Mouse (Mus musculus) embryonic facial prominence, embryonic 14.5 days (tissue): ENCODE data around the gene Oxct2b. TPM values are rescaled to one million over a fixed set of nuclear protein-coding genes. Genes with fewer than 3 reads are reported as not detected.
A peak's percentile ranks its signal among the peaks of the same experiment; 100 is the strongest.
"Not testable (repeated sequence)": the region's sequence is repeated elsewhere in the genome, so short reads cannot be mapped to it uniquely, and the experiment has no call there.

Source experiments
- ATAC-seq: fragments of 200-750 bp; cut with Nextera tagmentation; 2 replicates; pipeline ENCODE4 v1.8.0; 2017; ENCODE audit warnings: low read depth, moderate number of reproducible peaks, moderate TSS enrichment
- DNase-seq: peaks from one replicate; pipeline ENCODE4 v3.0.0-alpha.2; 2015; ENCODE audit warnings: low spot score
- H3K27ac ChIP-seq: fragments of 300-500 bp; sonication (generic); replicated peaks from 2 replicates; pipeline ENCODE4 v1.5.1; 2014; ENCODE audit warnings: low read depth, mild to moderate bottlenecking, low read length, moderate library complexity
- H3K27me3 ChIP-seq: fragments of 300-500 bp; sonication (generic); replicated peaks from 2 replicates; pipeline ENCODE4 v1.6.1; 2014; ENCODE audit warnings: low read length; ENCODE audit not compliant: control insufficient read depth, insufficient read depth
- H3K36me3 ChIP-seq: fragments of 300-500 bp; sonication (generic); 2 replicates; pipeline ENCODE4 v1.6.1; 2014; ENCODE audit warnings: low read length, mixed read lengths; ENCODE audit not compliant: control insufficient read depth, insufficient read depth
- H3K4me1 ChIP-seq: fragments of 300-500 bp; sonication (generic); 2 replicates; pipeline ENCODE4 v1.6.1; 2014; ENCODE audit warnings: antibody characterized with exemption, low read length; ENCODE audit not compliant: control insufficient read depth, insufficient read depth
- H3K4me2 ChIP-seq: fragments of 300-500 bp; sonication (generic); 2 replicates; pipeline ENCODE4 v1.6.1; 2014; ENCODE audit warnings: low read depth, mild to moderate bottlenecking, low read length, moderate library complexity, mixed read lengths
- H3K4me3 ChIP-seq: fragments of 300-500 bp; sonication (generic); 2 replicates; pipeline ENCODE4 v1.5.1; 2014; ENCODE audit warnings: low read depth, mild to moderate bottlenecking, low read length
- H3K9ac ChIP-seq: fragments of 300-500 bp; sonication (generic); 2 replicates; pipeline ENCODE4 v1.6.1; 2014; ENCODE audit warnings: low read depth, mild to moderate bottlenecking, low read length, moderate library complexity, mixed read lengths
- H3K9me3 ChIP-seq: fragments of 300-500 bp; sonication (generic); 2 replicates; pipeline ENCODE4 v1.6.1; 2016; ENCODE audit warnings: low read length; ENCODE audit not compliant: control insufficient read depth
- WGBS: fragments of 180-500 bp; shearing (Covaris S2); extraction: QIAGEN DNeasy Blood & Tissue Kit; methylation state at CpG from one replicate; pipeline ENCODE4 v1.1.7; 2014; 5-methylcytosine and 5-hydroxymethylcytosine counted together
- polyA plus RNA-seq: library from polyadenylated mRNA; unstranded; fragments of >200 nt; fragmentation: Nextera tagmentation; extraction: Ambion mirVana; gene quantifications from 2 replicates; pipeline ENCODE4 v1.2.1, GENCODE M21; 2014

Oxct2b gene
- polyA plus RNA-seq, 1 experiment from 2014 or later: not detected

GRCm38 (mm10) chr4:123160571-123160970 is 44.5 kb downstream of the Oxct2b start:
- H3K36me3 ChIP-seq: no peaks in the 10 kb centered on the region
- 79% methylated on average over 6 of the region's 6 CpGs for WGBS
- no peak overlapping the region for H3K27ac ChIP-seq
- no peak for DNase-seq
- no peak overlapping the region for H3K4me2 ChIP-seq
- H3K27me3 ChIP-seq: no peaks in the 10 kb centered on the region
- ATAC-seq: no peak
- peaks cover 4% of the 10 kb centered on the region; the same call in 1 of the 2 replicates for H3K4me1 ChIP-seq
- H3K9ac ChIP-seq: no peak overlapping the region
- no peaks in the 10 kb centered on the region for H3K9me3 ChIP-seq
- no peak overlapping the region for H3K4me3 ChIP-seq

GRCm38 (mm10) chr4:123161251-123161650 is 45.2 kb downstream of the Oxct2b start:
- H3K36me3 ChIP-seq, H3K4me3 ChIP-seq, H3K9me3 ChIP-seq, H3K4me1 ChIP-seq, H3K9ac ChIP-seq, H3K4me2 ChIP-seq, ATAC-seq, H3K27ac ChIP-seq, DNase-seq, H3K27me3 ChIP-seq: not testable (repeated sequence)
- WGBS: 80% methylated on average over 3 of the region's 3 CpGs

GRCm38 (mm10) chr4:123162305-123162917 is 46.3 kb downstream of the Oxct2b start:
- Histone ChIP-seq H3K9me3 (no peaks in the 10 kb centered on the region), H3K4me3 (no peak overlapping the region), H3K36me3 (no peaks in the 10 kb centered on the region), H3K27me3 (no peaks in the 10 kb centered on the region), H3K27ac (no peak overlapping the region), H3K4me2 (peak overlapping the region; percentile 26; the same call in 1 of the 2 replicates), H3K4me1 (peaks cover 4% of the 10 kb centered on the region; the same call in 1 of the 2 replicates), H3K9ac (no peak overlapping the region)
- DNase-seq: no peak
- no peak for ATAC-seq
- 20% methylated on average over 15 of the region's 15 CpGs for WGBS

GRCm38 (mm10) chr4:123164157-123164556 is 48.1 kb downstream of the Oxct2b start:
- 88% methylated on average over 15 of the region's 15 CpGs for WGBS
- peaks cover 4% of the 10 kb centered on the region; the same call in 1 of the 2 replicates for H3K4me1 ChIP-seq
- ATAC-seq (no peak), DNase-seq (no peak)
- no peak overlapping the region for H3K27ac ChIP-seq
- H3K36me3 ChIP-seq: no peaks in the 10 kb centered on the region
- no peak overlapping the region for H3K9ac ChIP-seq
- no peaks in the 10 kb centered on the region for H3K27me3 ChIP-seq
- H3K9me3 ChIP-seq: peaks cover 3% of the 10 kb centered on the region; the same call in 1 of the 2 replicates
- no peak overlapping the region for H3K4me2 ChIP-seq
- no peak overlapping the region for H3K4me3 ChIP-seq

Other genes with a start within 250 kb of the Oxct2b start
- gene Cap1, start 230.2 kb upstream of the Oxct2b start, polyA plus RNA-seq: 70.2 and 74.6 TPM in 2 replicates
- gene Mfsd2a, start 155.1 kb upstream of the Oxct2b start, polyA plus RNA-seq: 5.3 and 6.6 TPM in 2 replicates
- gene Mycl, start 120.6 kb upstream of the Oxct2b start, polyA plus RNA-seq: 26.9 and 29.3 TPM in 2 replicates
- 18.8 and 19.4 TPM in 2 replicates for gene Trit1, start 99.7 kb upstream of the Oxct2b start, polyA plus RNA-seq
- gene Bmp8b, start 11.1 kb upstream of the Oxct2b start, polyA plus RNA-seq: 0.90 and 1.1 TPM in 2 replicates
- gene Ppie, start 23.7 kb downstream of the Oxct2b start, polyA plus RNA-seq: 77.8 and 84.3 TPM in 2 replicates
- 0.50 and 0.81 TPM in 2 replicates for gene Hpcal4, start 67.0 kb downstream of the Oxct2b start, polyA plus RNA-seq
- gene Nt5c1a, start 85.2 kb downstream of the Oxct2b start, polyA plus RNA-seq: 0.22 TPM in 1 of 2 replicates, not detected in the other
- gene Heyl, start 117.3 kb downstream of the Oxct2b start, polyA plus RNA-seq: 18.4 and 19.1 TPM in 2 replicates
- gene Pabpc4, start 146.1 kb downstream of the Oxct2b start, polyA plus RNA-seq: 60.4 and 60.8 TPM in 2 replicates
- not detected in 2 replicates for gene Oxct2a, start 207.4 kb downstream of the Oxct2b start, polyA plus RNA-seq
- 2.3 and 3.4 TPM in 2 replicates for gene Bmp8a, start 227.0 kb downstream of the Oxct2b start, polyA plus RNA-seq